Comparison of ENCODE assay signal across 8 mouse cellular contexts in the genomic region with DNA sequence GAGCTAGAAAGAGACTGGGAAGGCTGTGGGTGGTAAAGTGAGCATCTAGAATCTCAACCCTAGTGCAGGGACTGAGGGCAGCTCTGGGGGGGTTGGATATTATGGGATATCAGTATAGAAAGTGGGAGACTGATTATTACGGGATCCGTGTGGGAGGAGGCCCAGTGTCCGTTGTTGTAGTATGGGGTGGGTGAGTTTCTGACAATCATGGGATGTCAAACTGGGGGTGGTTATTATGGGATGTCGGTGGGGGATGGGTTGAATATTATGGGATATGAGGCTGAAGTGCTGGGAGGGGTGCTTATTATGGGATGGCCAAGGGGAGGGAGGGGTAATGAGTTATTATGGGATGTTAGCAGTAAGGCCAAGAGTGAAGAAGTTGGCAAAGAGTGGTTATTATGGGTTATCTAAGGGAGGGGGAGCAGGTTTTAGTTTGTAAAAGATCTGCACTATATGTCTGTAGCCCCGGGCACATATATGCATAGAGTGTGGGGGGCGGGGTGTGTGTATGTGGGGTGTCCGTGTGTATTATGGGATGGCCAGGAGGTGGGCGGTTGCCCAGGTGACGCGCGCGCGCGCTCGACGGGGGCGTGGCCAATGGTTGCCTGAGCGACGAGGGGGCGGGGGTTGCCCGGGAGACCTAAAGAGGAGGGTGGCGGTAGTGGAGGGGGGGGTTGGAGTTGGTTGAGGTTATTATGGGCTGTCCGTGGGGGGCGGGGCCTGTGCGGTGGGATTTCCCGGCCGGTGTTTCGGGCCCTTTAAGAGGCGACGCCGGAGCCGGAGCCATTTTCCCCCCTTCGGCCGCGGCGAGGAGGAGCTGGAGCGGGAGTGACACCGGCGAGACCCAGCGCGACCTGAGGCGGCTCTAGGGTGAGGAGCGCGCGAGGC. TPM values are rescaled to one million over a fixed set of nuclear protein-coding genes. Genes with fewer than 3 reads are reported as not detected.
DNase-seq lines count a peak whose midpoint lies in the region; ATAC-seq and TF ChIP-seq lines count a peak whose summit lies in the region.

A gene (plus strand): TSS at position 591 of the 888 bp plus-strand sequence.

- 0 out of 2 replicates have a peak, but pooled peaks have one; percentile 40 for TF ChIP-seq EP300 in heart, adult 2 months (IDR thresholded peaks at IDR 0.05; ENCODE audit: insufficient read depth, low read depth, low read length)

- ATAC-seq in embryonic facial prominence, embryonic 13.5 days (ENCODE audit: insufficient number of reproducible peaks, insufficient read depth, low FRiP score, low TSS enrichment, low read depth) = peak; percentile 74
- peak; percentile 55 for ATAC-seq in limb, embryonic 12.5 days (ENCODE audit: insufficient number of reproducible peaks, insufficient read depth, low FRiP score, low TSS enrichment, low read depth)
- peak; percentile 82 for ATAC-seq in midbrain, embryonic 14.5 days (ENCODE audit: low FRiP score, low TSS enrichment)

- H3K9ac ChIP-seq in embryonic facial prominence, embryonic 13.5 days = peak within 1 kb of the TSS; percentile 93
- peak within 1 kb of the TSS; percentile 94 for H3K9ac ChIP-seq in heart, adult 2 months (ENCODE audit: low read depth, low read length)
- peak within 1 kb of the TSS; percentile 93 for H3K9ac ChIP-seq in limb, embryonic 12.5 days (replicated peaks)
- peak within 1 kb of the TSS; percentile 92 for H3K9ac ChIP-seq in midbrain, embryonic 14.5 days (replicated peaks; ENCODE audit: low read length)

- peaks cover 27% of the 10 kb centered on the region for H3K36me3 ChIP-seq in embryonic facial prominence, embryonic 13.5 days
- peaks cover 15% of the 10 kb centered on the region for H3K36me3 ChIP-seq in heart, adult 2 months (ENCODE audit: control insufficient read depth, insufficient read depth, low read length)
- peaks cover 28% of the 10 kb centered on the region for H3K36me3 ChIP-seq in limb, embryonic 12.5 days
- peaks cover 30% of the 10 kb centered on the region for H3K36me3 ChIP-seq in midbrain, embryonic 14.5 days (ENCODE audit: control insufficient read depth, insufficient read depth, low read length)

- TF ChIP-seq CTCF in heart, adult 2 months (IDR thresholded peaks at IDR 0.05) = no peak

- DNase-seq in 3T3-L1 (ENCODE audit: low read depth, low spot score) = peak; percentile 93
- DNase-seq in adrenal gland, postnatal 4 days (ENCODE audit: low spot score in 2 of 2) = peak; percentile 96 to 98
- peak; percentile 89 to 92 for DNase-seq in heart, adult 2 months
- peak; percentile 93 to 95 for DNase-seq in kidney, adult 8-10 months
- DNase-seq in midbrain, embryonic 14.5 days = peak; percentile 96
- DNase-seq in spleen, adult 18-20 months = peak; percentile 91 to 95

- intact Hi-C loops in heart, adult 2 months (cut with DNase I) = loop anchor here (2.0 kb wide), 1 partner anchor 69 kb away; no protein-coding TSS in a partner anchor

- H3K4me3 ChIP-seq in embryonic facial prominence, embryonic 13.5 days = peak within 1 kb of the TSS; percentile 96
- peak within 1 kb of the TSS; percentile 91 for H3K4me3 ChIP-seq in heart, adult 2 months
- peak within 1 kb of the TSS; percentile 100 for H3K4me3 ChIP-seq in limb, embryonic 12.5 days (replicated peaks)
- H3K4me3 ChIP-seq in midbrain, embryonic 14.5 days (replicated peaks; ENCODE audit: low read depth, low read length) = peak within 1 kb of the TSS; percentile 98

- no peaks in the 10 kb centered on the region for H3K9me3 ChIP-seq in embryonic facial prominence, embryonic 13.5 days
- H3K9me3 ChIP-seq in limb, embryonic 12.5 days = no peaks in the 10 kb centered on the region
- H3K9me3 ChIP-seq in midbrain, embryonic 14.5 days (ENCODE audit: control insufficient read depth, low read length) = no peaks in the 10 kb centered on the region

- peaks cover 32% of the 10 kb centered on the region for H3K4me1 ChIP-seq in embryonic facial prominence, embryonic 13.5 days
- peaks cover 18% of the 10 kb centered on the region for H3K4me1 ChIP-seq in heart, adult 2 months (ENCODE audit: control insufficient read depth, insufficient read depth, low read length)
- H3K4me1 ChIP-seq in limb, embryonic 12.5 days (replicated peaks) = peaks cover 42% of the 10 kb centered on the region
- peaks cover 36% of the 10 kb centered on the region for H3K4me1 ChIP-seq in midbrain, embryonic 14.5 days (ENCODE audit: control insufficient read depth, insufficient read depth, low read length)

- peak within 1 kb of the TSS; percentile 93 for H3K4me2 ChIP-seq in embryonic facial prominence, embryonic 13.5 days
- H3K4me2 ChIP-seq in limb, embryonic 12.5 days = peak within 1 kb of the TSS; percentile 94
- H3K4me2 ChIP-seq in midbrain, embryonic 14.5 days (ENCODE audit: low read length) = peak within 1 kb of the TSS; percentile 85

- peaks cover 3% of the 10 kb centered on the region for H3K79me2 ChIP-seq in heart, adult 2 months (replicated peaks; ENCODE audit: control insufficient read depth, insufficient read depth, low read length)

- 3% methylated on average over 29 of the region's 45 CpGs for whole genome bisulfite sequencing in embryonic facial prominence, embryonic 13.5 days
- WGBS in heart, adult 2 months = 2% methylated on average over 41 of the region's 45 CpGs
- 4% methylated on average over 43 of the region's 45 CpGs for WGBS in limb, embryonic 12.5 days
- 2% methylated on average over 44 of the region's 45 CpGs for WGBS in midbrain, embryonic 14.5 days

- H3K27me3 ChIP-seq in embryonic facial prominence, embryonic 13.5 days = no peaks in the 10 kb centered on the region
- H3K27me3 ChIP-seq in heart, adult 2 months (ENCODE audit: control insufficient read depth, insufficient read depth, low read length) = no peaks in the 10 kb centered on the region
- H3K27me3 ChIP-seq in limb, embryonic 12.5 days = no peaks in the 10 kb centered on the region
- H3K27me3 ChIP-seq in midbrain, embryonic 14.5 days (ENCODE audit: control insufficient read depth, insufficient read depth, low read length) = no peaks in the 10 kb centered on the region

- H3K27ac ChIP-seq in embryonic facial prominence, embryonic 13.5 days = peak within 1 kb of the TSS; percentile 94
- H3K27ac ChIP-seq in heart, adult 2 months = peak within 1 kb of the TSS; percentile 96
- H3K27ac ChIP-seq in limb, embryonic 12.5 days = peak within 1 kb of the TSS; percentile 97
- peak within 1 kb of the TSS; percentile 95 for H3K27ac ChIP-seq in midbrain, embryonic 14.5 days (replicated peaks; ENCODE audit: low read depth, low read length)

- peak; percentile 83 for TF ChIP-seq POLR2A in heart, adult 2 months (IDR thresholded peaks at IDR 0.05; ENCODE audit: insufficient read depth, low read depth, low read length)

RNA-seq across cellular contexts. Expression of the gene that starts here (rescaled TPM):
- 100 to 1,000 TPM; 227 to 264 TPM for total RNA-seq in adrenal gland, postnatal 4 days (2021)
- 83.3 and 91.2 TPM in 2 replicates for polyA plus RNA-seq in embryonic facial prominence, embryonic 13.5 days (2015; fragmentation: Nextera tagmentation; extraction: Ambion mirVana)
- total RNA-seq in heart, adult 2 months (2021) = 100 to 1,000 TPM in 1 of 2 experiments, 10 to 100 TPM in 1; 97.1 to 113 TPM
- 28.3 and 31.6 TPM in 2 replicates for polyA plus RNA-seq in heart, adult 2 months (2012; rRNA removed)
- 106 and 109 TPM in 2 replicates for polyA plus RNA-seq in limb, embryonic 12.5 days (2016; fragmentation: Nextera tagmentation; extraction: Ambion mirVana)
- 70.7 and 90.6 TPM in 2 replicates for polyA plus RNA-seq in midbrain, embryonic 14.5 days (2014; fragmentation: Nextera tagmentation; extraction: Ambion mirVana)

Comparison
In these comparisons a context has a peak if more than half of its experiments do, and no peak if none do; other contexts are left out.
1. Peak in every context shown above with its lines: DNase-seq, ATAC-seq, H3K4me3 ChIP-seq and H3K27ac ChIP-seq.